Mouse (Mus musculus) embryonic facial prominence, embryonic 14.5 days (tissue): ENCODE measurements around the gene Dnaic1. TPM values are rescaled to one million over a fixed set of nuclear protein-coding genes. Genes with fewer than 3 reads are reported as not detected.

Experiments
- ATAC-seq: fragments of 200-750 bp; cut with Nextera tagmentation; 2 replicates; pipeline ENCODE4 v1.8.0; 2017; ENCODE audit warnings: low read depth, moderate number of reproducible peaks, moderate TSS enrichment
- DNase-seq: peaks from one replicate; pipeline ENCODE4 v3.0.0-alpha.2; 2015; ENCODE audit warnings: low spot score
- H3K27ac ChIP-seq: fragments of 300-500 bp; sonication (generic); replicated peaks from 2 replicates; pipeline ENCODE4 v1.5.1; 2014; ENCODE audit warnings: low read depth, mild to moderate bottlenecking, low read length, moderate library complexity
- H3K27me3 ChIP-seq: fragments of 300-500 bp; sonication (generic); replicated peaks from 2 replicates; pipeline ENCODE4 v1.6.1; 2014; ENCODE audit warnings: low read length; ENCODE audit not compliant: control insufficient read depth, insufficient read depth
- H3K36me3 ChIP-seq: fragments of 300-500 bp; sonication (generic); 2 replicates; pipeline ENCODE4 v1.6.1; 2014; ENCODE audit warnings: low read length, mixed read lengths; ENCODE audit not compliant: control insufficient read depth, insufficient read depth
- H3K4me1 ChIP-seq: fragments of 300-500 bp; sonication (generic); 2 replicates; pipeline ENCODE4 v1.6.1; 2014; ENCODE audit warnings: antibody characterized with exemption, low read length; ENCODE audit not compliant: control insufficient read depth, insufficient read depth
- H3K4me2 ChIP-seq: fragments of 300-500 bp; sonication (generic); 2 replicates; pipeline ENCODE4 v1.6.1; 2014; ENCODE audit warnings: low read depth, mild to moderate bottlenecking, low read length, moderate library complexity, mixed read lengths
- H3K4me3 ChIP-seq: fragments of 300-500 bp; sonication (generic); 2 replicates; pipeline ENCODE4 v1.5.1; 2014; ENCODE audit warnings: low read depth, mild to moderate bottlenecking, low read length
- H3K9ac ChIP-seq: fragments of 300-500 bp; sonication (generic); 2 replicates; pipeline ENCODE4 v1.6.1; 2014; ENCODE audit warnings: low read depth, mild to moderate bottlenecking, low read length, moderate library complexity, mixed read lengths
- H3K9me3 ChIP-seq: fragments of 300-500 bp; sonication (generic); 2 replicates; pipeline ENCODE4 v1.6.1; 2016; ENCODE audit warnings: low read length; ENCODE audit not compliant: control insufficient read depth
- WGBS: fragments of 180-500 bp; shearing (Covaris S2); extraction: QIAGEN DNeasy Blood & Tissue Kit; methylation state at CpG from one replicate; pipeline ENCODE4 v1.1.7; 2014; 5-methylcytosine and 5-hydroxymethylcytosine counted together
- polyA plus RNA-seq: library from polyadenylated mRNA; unstranded; fragments of >200 nt; fragmentation: Nextera tagmentation; extraction: Ambion mirVana; gene quantifications from 2 replicates; pipeline ENCODE4 v1.2.1, GENCODE M21; 2014

Dnaic1 gene
- polyA plus RNA-seq, 1 experiment from 2014 or later = 3.7 TPM

DNA sequence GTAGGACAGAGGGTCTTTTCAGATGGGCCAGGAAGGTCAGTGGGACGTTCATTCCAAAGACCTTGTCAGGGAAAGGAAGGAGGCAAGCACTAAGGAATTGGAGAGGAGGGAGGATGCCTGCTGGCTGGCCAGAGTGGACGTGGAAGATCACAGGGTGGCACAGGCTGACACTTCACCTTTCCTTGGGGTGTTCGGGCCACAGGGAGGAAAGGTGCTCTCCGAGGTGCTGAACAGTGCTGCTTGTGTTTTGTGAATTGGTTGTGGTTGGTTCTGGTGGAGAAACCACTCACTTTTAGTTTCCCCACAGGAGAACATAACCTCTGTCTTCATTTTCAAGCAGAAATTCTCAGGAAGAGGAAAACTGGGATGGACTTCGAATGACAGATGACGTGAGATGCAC is 37.2 kb upstream of the Dnaic1 start:
- Histone ChIP-seq H3K9ac (no peak overlapping the region), H3K4me1 (no peaks in the 10 kb centered on the region), H3K27me3 (no peaks in the 10 kb centered on the region), H3K4me2 (no peak overlapping the region), H3K9me3 (no peaks in the 10 kb centered on the region), H3K4me3 (no peak overlapping the region), H3K27ac (no peak overlapping the region), H3K36me3 (no peaks in the 10 kb centered on the region)
- no peak for ATAC-seq
- 17% methylated on average over 6 of the region's 6 CpGs for WGBS
- DNase-seq = peak; percentile 52

DNA sequence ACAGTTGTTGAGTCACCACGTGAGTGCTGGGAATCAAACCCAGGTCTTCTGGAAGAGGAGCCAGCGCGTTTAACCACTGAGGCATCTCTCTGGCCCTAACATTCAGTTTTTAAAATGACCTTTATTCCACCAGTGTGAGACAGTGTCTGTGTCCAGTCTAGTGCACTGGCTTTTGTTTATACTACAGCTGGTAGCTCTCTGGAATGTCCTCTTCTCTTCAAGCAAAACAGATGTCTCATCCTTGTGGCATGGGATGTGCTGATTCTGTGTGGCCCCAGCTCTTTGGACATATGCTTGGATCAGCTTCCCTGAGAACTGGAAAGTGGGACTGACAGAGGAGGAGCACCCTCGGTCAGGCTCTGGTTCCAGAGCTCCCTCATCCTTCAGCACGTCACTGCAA is 34.7 kb upstream of the Dnaic1 start:
- WGBS = 71% methylated on average over 5 of the region's 5 CpGs
- no peak for ATAC-seq

GRCm38 (mm10) chr4:41542136-41542535 is 27.4 kb upstream of the Dnaic1 start:
- H3K4me1 ChIP-seq = peaks cover 7% of the 10 kb centered on the region; the same call in 1 of the 2 replicates
- no peak overlapping the region for H3K27ac ChIP-seq
- ATAC-seq (no peak), DNase-seq (peak; percentile 41)
- H3K27me3 ChIP-seq = no peaks in the 10 kb centered on the region
- H3K9ac ChIP-seq = no peak overlapping the region
- WGBS = 61% methylated on average over 8 of the region's 8 CpGs
- no peaks in the 10 kb centered on the region for H3K9me3 ChIP-seq
- H3K4me2 ChIP-seq = no peak overlapping the region
- H3K36me3 ChIP-seq = no peaks in the 10 kb centered on the region
- H3K4me3 ChIP-seq = no peak overlapping the region

More for the DNA sequence above, 34.7 kb upstream of the Dnaic1 start:
- no peak overlapping the region for H3K9ac ChIP-seq
- H3K9me3 ChIP-seq = no peaks in the 10 kb centered on the region
- no peak for DNase-seq
- H3K36me3 ChIP-seq = no peaks in the 10 kb centered on the region
- no peak overlapping the region for H3K4me3 ChIP-seq
- H3K4me1 ChIP-seq = no peaks in the 10 kb centered on the region
- H3K4me2 ChIP-seq = no peak overlapping the region
- no peak overlapping the region for H3K27ac ChIP-seq
- H3K27me3 ChIP-seq = no peaks in the 10 kb centered on the region

DNA sequence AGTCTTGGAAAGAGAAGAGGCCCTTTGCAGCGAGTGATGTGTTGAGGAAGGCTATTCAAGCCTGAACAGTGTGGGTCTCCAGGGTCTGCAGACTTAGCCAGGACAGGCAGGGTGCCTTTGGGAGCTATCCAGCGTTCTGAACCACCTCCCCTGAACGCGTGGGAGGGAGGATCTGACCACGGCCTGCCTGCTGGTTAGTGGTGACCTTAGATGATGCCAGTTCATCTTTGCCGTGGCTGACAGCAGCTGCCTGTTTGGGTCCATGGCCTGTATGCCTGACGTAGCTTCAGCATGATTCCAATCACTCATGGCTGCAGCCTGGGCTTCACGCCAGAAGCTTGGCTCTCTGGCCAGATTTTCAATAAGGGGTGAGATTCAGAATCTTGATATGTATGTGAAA is 23.6 kb upstream of the Dnaic1 start:
- no peak for ATAC-seq
- H3K4me3 ChIP-seq = no peak overlapping the region
- DNase-seq = peak; percentile 73
- no peak overlapping the region for H3K9ac ChIP-seq
- no peaks in the 10 kb centered on the region for H3K36me3 ChIP-seq
- H3K27ac ChIP-seq = no peak overlapping the region
- WGBS = 16% methylated on average over 8 of the region's 8 CpGs
- peaks cover 7% of the 10 kb centered on the region; the same call in 1 of the 2 replicates for H3K4me1 ChIP-seq
- no peaks in the 10 kb centered on the region for H3K27me3 ChIP-seq
- no peak overlapping the region for H3K4me2 ChIP-seq
- no peaks in the 10 kb centered on the region for H3K9me3 ChIP-seq

DNA sequence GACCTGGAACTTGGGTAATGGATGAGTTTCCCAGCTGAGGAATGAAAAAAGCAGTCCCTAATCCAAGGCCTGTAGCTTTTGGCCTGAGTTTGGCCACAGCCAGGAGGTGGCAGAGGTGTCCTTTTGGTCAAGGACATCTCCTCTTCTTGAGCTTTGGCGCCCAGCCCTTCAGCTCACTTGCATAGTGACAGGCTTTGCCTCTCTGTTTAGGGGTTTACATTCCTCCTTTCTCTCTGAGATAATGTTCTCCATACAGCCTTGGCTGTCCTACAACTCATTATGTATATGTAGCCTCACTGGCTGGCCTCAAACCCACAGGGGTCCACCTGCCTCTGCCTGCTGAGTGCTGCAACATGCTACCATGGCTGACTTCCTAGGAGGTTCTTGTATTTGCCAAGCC is 22.5 kb upstream of the Dnaic1 start:
- Histone ChIP-seq H3K36me3 (no peaks in the 10 kb centered on the region), H3K4me3 (no peak overlapping the region), H3K27ac (no peak overlapping the region), H3K27me3 (no peaks in the 10 kb centered on the region), H3K4me1 (peaks cover 6% of the 10 kb centered on the region; the same call in 1 of the 2 replicates), H3K4me2 (no peak overlapping the region), H3K9ac (no peak overlapping the region), H3K9me3 (no peaks in the 10 kb centered on the region)
- 79% methylated on average over 1 of the region's 1 CpGs for WGBS
- ATAC-seq (no peak), DNase-seq (no peak)

DNA sequence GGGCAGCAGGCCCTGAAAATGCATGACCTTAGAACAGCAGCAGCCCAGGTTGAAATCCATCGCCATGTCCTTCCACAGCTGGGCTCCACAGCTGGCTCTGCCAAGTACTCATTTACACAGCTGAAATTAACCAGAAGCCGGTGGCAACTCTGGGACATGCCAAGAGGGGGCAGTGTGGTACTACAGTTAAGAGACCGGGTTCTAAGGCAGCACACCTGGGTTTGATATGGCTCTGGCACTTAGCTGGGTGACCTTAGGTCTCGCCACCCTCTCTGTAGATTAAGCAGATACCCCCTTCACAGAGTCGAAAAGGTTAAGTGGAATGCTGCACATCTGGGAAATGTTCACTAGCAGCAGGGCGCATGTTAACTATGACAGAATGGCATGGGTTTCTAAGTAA is 17.0 kb upstream of the Dnaic1 start:
- peak; percentile 61; the same call in 1 of the 2 replicates for ATAC-seq

DNA sequence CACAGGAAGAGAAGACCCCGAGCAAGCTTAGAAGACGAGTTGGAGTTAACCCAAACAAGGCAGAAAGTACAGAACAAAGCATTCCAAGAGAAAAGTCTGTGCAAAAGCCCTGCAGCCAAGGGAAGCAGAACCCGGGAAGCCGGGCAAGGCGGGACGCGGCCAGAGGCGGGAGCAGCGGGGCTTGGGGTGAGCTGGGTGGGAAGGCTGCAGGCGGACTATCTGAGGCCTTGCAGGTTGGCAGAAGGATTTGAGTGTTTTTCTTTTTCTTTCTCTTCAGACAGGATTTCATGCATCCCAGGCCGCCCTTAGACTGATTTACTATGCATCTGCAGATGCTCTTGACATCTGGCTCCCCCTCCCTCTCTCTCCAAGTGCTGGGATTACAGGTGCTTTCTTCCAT is 16.5 kb upstream of the Dnaic1 start:
- DNase-seq (no peak), ATAC-seq (no peak)
- H3K36me3 ChIP-seq = no peaks in the 10 kb centered on the region
- H3K4me3 ChIP-seq = no peak overlapping the region
- H3K9me3 ChIP-seq = no peaks in the 10 kb centered on the region
- no peak overlapping the region for H3K9ac ChIP-seq
- no peak overlapping the region for H3K4me2 ChIP-seq
- H3K27ac ChIP-seq = no peak overlapping the region
- H3K27me3 ChIP-seq = no peaks in the 10 kb centered on the region
- WGBS = 44% methylated on average over 10 of the region's 11 CpGs
- H3K4me1 ChIP-seq = peaks cover 3% of the 10 kb centered on the region; the same call in 1 of the 2 replicates

More for the DNA sequence above, 17.0 kb upstream of the Dnaic1 start:
- Histone ChIP-seq H3K9me3 (no peaks in the 10 kb centered on the region), H3K36me3 (no peaks in the 10 kb centered on the region), H3K4me2 (no peak overlapping the region), H3K27me3 (no peaks in the 10 kb centered on the region), H3K9ac (no peak overlapping the region), H3K4me3 (no peak overlapping the region), H3K27ac (no peak overlapping the region), H3K4me1 (peaks cover 3% of the 10 kb centered on the region; the same call in 1 of the 2 replicates)
- peak; percentile 79 for DNase-seq
- 19% methylated on average over 6 of the region's 6 CpGs for WGBS

DNA sequence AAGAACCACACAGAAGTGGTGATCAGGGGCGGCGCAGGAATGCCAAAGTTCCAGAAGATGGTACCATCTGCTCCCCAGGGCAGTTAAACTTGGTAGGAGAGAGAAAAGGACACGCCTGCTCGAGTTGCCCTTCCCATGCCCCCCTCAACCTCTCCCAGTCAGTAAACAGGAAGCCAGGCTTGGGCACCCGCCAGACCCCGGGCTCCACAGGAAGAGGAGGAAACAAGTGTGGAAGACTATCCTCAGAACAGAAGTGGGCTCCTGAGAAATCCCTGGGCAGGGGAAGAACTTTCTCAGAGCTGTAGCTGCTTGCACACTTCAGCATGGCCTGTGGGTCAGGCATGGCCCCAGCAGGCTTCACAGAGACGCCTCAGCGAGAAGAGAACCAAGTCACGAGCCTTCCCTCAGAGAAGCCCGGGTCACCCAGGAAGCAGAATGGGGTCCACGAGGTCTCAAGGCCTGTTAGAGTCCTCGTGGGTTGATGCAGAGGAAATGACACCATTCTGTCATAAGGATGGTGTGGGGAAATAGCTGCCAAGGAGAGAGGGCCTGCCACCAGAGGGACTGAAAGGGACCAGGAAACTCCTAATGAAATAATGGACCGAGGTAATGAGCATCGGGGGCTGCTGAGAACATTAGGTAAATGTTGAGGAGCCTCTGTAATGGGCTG is 14.4 kb upstream of the Dnaic1 start:
- H3K27me3 ChIP-seq = no peaks in the 10 kb centered on the region
- no peak overlapping the region for H3K4me3 ChIP-seq
- DNase-seq (peak; percentile 43), ATAC-seq (no peak)
- H3K36me3 ChIP-seq = no peaks in the 10 kb centered on the region
- H3K4me1 ChIP-seq = peaks cover 3% of the 10 kb centered on the region; the same call in 1 of the 2 replicates
- peak overlapping the region; percentile 10; the same call in 1 of the 2 replicates for H3K27ac ChIP-seq
- no peak overlapping the region for H3K4me2 ChIP-seq
- WGBS = 61% methylated on average over 14 of the region's 14 CpGs
- no peak overlapping the region for H3K9ac ChIP-seq
- no peaks in the 10 kb centered on the region for H3K9me3 ChIP-seq
